Comparison of ENCODE assay signal across 18 mouse cellular contexts in genomic region chr13:98716176-98716575, GRCm38 (mm10). TPM values are rescaled to one million over a fixed set of nuclear protein-coding genes. Genes with fewer than 3 reads are reported as not detected.
"Had no signal": no experiment of that assay in that cellular context is flagged by ENCODE, and none has a peak within 500 bp of the region (broad histone marks: within the 10 kb centered on the region; RNA-seq: fewer than 3 reads in every experiment).

No protein-coding gene starts in this region.

- H3K27me3 ChIP-seq: limb, embryonic 13.5 days; liver, embryonic 15.5 days; neural tube, embryonic 12.5 days had no signal

- H3K4me2 ChIP-seq: limb, embryonic 13.5 days; liver, embryonic 15.5 days; neural tube, embryonic 12.5 days had no signal

- H3K4me1 ChIP-seq: limb, embryonic 13.5 days; liver, embryonic 15.5 days; midbrain, embryonic 10.5 days; neural tube, embryonic 12.5 days had no signal

- H3K9me3 ChIP-seq: limb, embryonic 13.5 days; liver, embryonic 15.5 days; midbrain, embryonic 10.5 days; neural tube, embryonic 12.5 days had no signal

- DNase-seq: kidney, adult 11 months; layer of hippocampus, adult 9-11 months; layer of hippocampus, postnatal 36 days; midbrain, embryonic 14.5 days; retina, postnatal 1 day; right cerebral cortex, postnatal 4 days; spleen, adult 18-20 months; thymus, adult 2 months; thymus, postnatal 25 days had no signal

- H3K4me3 ChIP-seq: limb, embryonic 13.5 days; liver, embryonic 15.5 days; midbrain, embryonic 10.5 days; myocyte; neural tube, embryonic 12.5 days had no signal

- H3K9ac ChIP-seq: limb, embryonic 13.5 days; liver, embryonic 15.5 days; neural tube, embryonic 12.5 days had no signal

- H3K36me3 ChIP-seq: limb, embryonic 13.5 days; midbrain, embryonic 10.5 days had no signal

- H3K27ac ChIP-seq: kidney, postnatal 0 days; limb, embryonic 13.5 days; liver, embryonic 15.5 days; midbrain, embryonic 10.5 days; neural tube, embryonic 12.5 days had no signal

RNA-seq across cellular contexts. Expression of gene Tmem171, which starts 21.5 kb away (rescaled TPM):
- total RNA-seq: left cerebral cortex, postnatal 25 days; liver, adult 2 months; megakaryocyte, adult 5-6 weeks had no signal
- polyA plus RNA-seq: midbrain, embryonic 10.5 days; midbrain, embryonic 14.5 days; neural tube, embryonic 12.5 days had no signal
